Mouse (Mus musculus): ENCODE data around the gene Rab13. TPM values are rescaled to one million over a fixed set of nuclear protein-coding genes. Genes with fewer than 3 reads are reported as not detected.

Rab13 gene
- total RNA-seq, 2 experiments from 2014 or later: 8.9 to 9.8 TPM

- DNase-seq: no peak
Observed at GRCm38 (mm10) chr3:90263121-90263771, 49.8 kb downstream of the Rab13 start.

- no peak for DNase-seq
Observed at GRCm38 (mm10) chr3:90264687-90265033, 51.2 kb downstream of the Rab13 start.

- DNase-seq: peak; percentile 85 to 86
Observed at GRCm38 (mm10) chr3:90265034-90265931, 51.8 kb downstream of the Rab13 start, which contains the start of gene Dennd4b. Gene Dennd4b, plus strand, starts transcription at chr3:90265185.

GRCm38 (mm10) chr3:90265932-90266741 is 52.6 kb downstream of the Rab13 start:
- no peak for DNase-seq

- no peak for DNase-seq
Observed at GRCm38 (mm10) chr3:90266901-90267775, 53.6 kb downstream of the Rab13 start.

- DNase-seq: no peak
Observed at GRCm38 (mm10) chr3:90268190-90268589, 54.7 kb downstream of the Rab13 start.

- no peak for DNase-seq
Observed at GRCm38 (mm10) chr3:90268971-90269370, 55.5 kb downstream of the Rab13 start.

GRCm38 (mm10) chr3:90270784-90271183 is 57.3 kb downstream of the Rab13 start:
- no peak for DNase-seq

GRCm38 (mm10) chr3:90272170-90272569 is 58.7 kb downstream of the Rab13 start:
- no peak for DNase-seq

GRCm38 (mm10) chr3:90273855-90274254 is 60.4 kb downstream of the Rab13 start:
- no peak for DNase-seq

GRCm38 (mm10) chr3:90275286-90275685 is 61.8 kb downstream of the Rab13 start:
- no peak for DNase-seq

Small RNA genes lying within 50 kb of the gene (microRNA-seq; reads per million reads assigned to microRNA genes)
- 0 to 0.42 reads per million in 2 experiments for gene Mir7012

Other genes with a start within 250 kb of the Rab13 start
- gene Hax1, start 214.9 kb upstream of the Rab13 start, total RNA-seq (2021): 10 to 100 TPM; 97.5 to 98.2 TPM
- gene 4933434E20Rik, start 162.1 kb upstream of the Rab13 start, total RNA-seq (2021): 10 to 100 TPM; 90.6 to 95.5 TPM
- 100 to 1,000 TPM; 149 to 181 TPM for gene Ubap2l, start 161.1 kb upstream of the Rab13 start, total RNA-seq (2021)
- 100 to 1,000 TPM; 181 to 182 TPM for gene Tpm3, start 141.0 kb upstream of the Rab13 start, total RNA-seq (2021)
- gene Nup210l, start 109.6 kb upstream of the Rab13 start, total RNA-seq (2021): under 1 TPM; 0.38 to 0.45 TPM
- gene Rps27, start within 50 bp of the Rab13 start, total RNA-seq (2021): 100 to 1,000 TPM; 928 to 941 TPM
- 10 to 100 TPM; 46.0 to 47.2 TPM for gene Jtb, start 17.9 kb downstream of the Rab13 start, total RNA-seq (2021)
- gene Creb3l4, start 29.8 kb downstream of the Rab13 start, total RNA-seq (2021): under 1 TPM in 1 of 2 experiments, not detected in 1; 0.40 TPM
- 10 to 100 TPM; 44.9 to 47.2 TPM for gene Slc39a1, start 34.5 kb downstream of the Rab13 start, total RNA-seq (2021)
- gene Crtc2, start 40.5 kb downstream of the Rab13 start, total RNA-seq (2021): 10 to 100 TPM; 34.5 to 41.3 TPM
- 10 to 100 TPM; 30.5 to 31.8 TPM for gene Dennd4b, start 51.5 kb downstream of the Rab13 start, total RNA-seq (2021)
- gene Gatad2b, start 79.5 kb downstream of the Rab13 start, total RNA-seq (2021): 100 to 1,000 TPM in 1 of 2 experiments, 10 to 100 TPM in 1; 95.2 to 109 TPM
- 10 to 100 TPM; 13.9 to 25.2 TPM for gene Slc27a3, start 176.2 kb downstream of the Rab13 start, total RNA-seq (2021)
- gene Ints3, start 219.9 kb downstream of the Rab13 start, total RNA-seq (2021): 10 to 100 TPM; 78.2 to 80.4 TPM